Mouse (Mus musculus) brain, embryonic 14.5 days (tissue): ENCODE measurements around the gene BC024978.

Source experiments
- CTCF ChIP-seq: fragments of 200-500 bp; IDR thresholded peaks from 2 replicates; pipeline ENCODE4 v1.5.1; 2012; ENCODE audit warnings: inconsistent platforms, mild to moderate bottlenecking, moderate library complexity, borderline replicate concordance; ENCODE audit not compliant: insufficient read depth, insufficient read length; ENCODE audit errors: extremely low read depth
- POLR2A ChIP-seq: fragments of 200-500 bp; IDR thresholded peaks from 2 replicates; pipeline ENCODE4 v1.6.1; 2012; ENCODE audit warnings: mild to moderate bottlenecking, inconsistent platforms, borderline replicate concordance; ENCODE audit not compliant: poor library complexity, insufficient read depth, insufficient read length, severe bottlenecking; ENCODE audit errors: extremely low read depth

DNA sequence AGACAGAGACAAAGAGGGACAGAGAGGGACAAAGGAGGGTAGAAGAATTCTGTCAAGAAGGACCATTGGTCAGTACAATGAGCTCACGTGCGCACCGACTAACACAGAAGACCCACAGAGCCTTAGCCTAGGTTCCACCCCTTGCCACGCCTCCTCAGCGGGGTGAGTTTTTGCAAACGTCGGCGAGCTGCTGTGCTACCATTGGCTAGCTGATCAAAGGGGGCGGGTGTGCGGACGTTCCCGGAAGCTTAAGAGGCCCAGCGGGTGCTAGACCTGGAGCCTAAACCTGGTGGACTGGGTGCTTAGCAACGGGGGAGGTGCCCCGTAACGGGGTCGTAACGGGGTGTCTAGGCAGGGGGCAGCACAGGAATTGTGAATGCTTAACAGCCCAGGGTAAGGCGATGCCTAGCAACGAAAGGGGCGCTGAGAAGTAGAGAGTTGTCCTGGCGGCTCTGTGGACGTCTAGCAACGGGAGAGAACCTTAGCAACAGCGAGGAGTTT lies 37.2 kb downstream of the BC024978 start, which contains the start of gene Coq8b:
- TF ChIP-seq CTCF (no peak; the same call in 1 of the 2 replicates), POLR2A (peak; percentile 19; the same call in 1 of the 2 replicates)
